Mouse (Mus musculus): ENCODE data around the gene Cldn13.
"Not testable (repeated sequence)": the region's sequence is repeated elsewhere in the genome, so short reads cannot be mapped to it uniquely, and the experiment has no call there.

The Cldn13 gene

DNA sequence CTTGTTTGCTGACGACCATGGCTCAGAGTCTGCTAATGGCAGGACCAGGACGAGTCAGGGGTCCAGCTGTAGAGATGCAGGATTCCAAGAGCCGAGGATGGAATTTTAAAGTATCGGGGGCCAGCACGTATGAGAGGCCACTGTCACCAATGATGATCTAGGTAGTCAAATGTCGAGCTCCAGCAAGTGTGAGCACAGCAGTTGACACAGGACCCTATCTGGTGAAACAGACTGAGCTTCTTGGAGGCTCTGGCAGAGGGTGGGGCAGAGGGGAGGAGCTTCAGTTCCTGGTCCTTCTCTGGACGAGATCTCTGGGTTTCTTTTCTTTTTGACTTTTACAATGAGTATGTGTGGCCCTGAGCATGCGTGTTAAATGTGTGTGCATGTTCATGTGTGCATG is at the start of gene Cldn13:
Gene Cldn13, minus strand, starts transcription at position 216 of the 400 bp plus-strand sequence.
- DNase-seq (ENCODE audit: low spot score in 2 of 2), result no peak

GRCm38 (mm10) chr5:134964655-134965054 is 49.3 kb upstream of the Cldn13 start:
- not testable (repeated sequence) for DNase-seq (ENCODE audit: low spot score in 2 of 2)

GRCm38 (mm10) chr5:134963546-134963945 is 48.2 kb upstream of the Cldn13 start:
- DNase-seq (ENCODE audit: low spot score in 2 of 2), result no peak

- no peak for DNase-seq (ENCODE audit: low spot score in 2 of 2)
These were observed 46.2 kb upstream of the Cldn13 start for GRCm38 (mm10) chr5:134961519-134961918.

DNA sequence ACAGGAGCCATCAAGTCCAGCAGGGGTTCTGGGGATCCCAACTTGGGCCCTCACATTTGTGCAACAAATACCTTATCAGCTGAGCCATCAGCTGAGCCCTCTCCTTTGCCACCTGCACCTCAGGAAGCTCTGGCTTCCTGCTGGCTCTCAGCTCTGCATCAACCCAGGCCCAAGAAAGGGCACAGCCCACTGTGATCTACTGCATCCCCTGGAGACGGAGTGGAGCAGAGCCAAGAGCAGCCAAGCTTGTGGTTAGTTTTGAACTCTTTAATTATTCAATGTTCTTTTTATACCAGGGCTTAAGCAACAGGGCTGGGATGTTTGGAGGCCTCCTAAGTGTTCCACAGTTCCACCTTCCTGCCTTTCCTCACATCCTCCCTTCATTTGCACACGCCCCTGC is 45.1 kb upstream of the Cldn13 start:
- DNase-seq (ENCODE audit: low spot score in 2 of 2), result no peak

DNA sequence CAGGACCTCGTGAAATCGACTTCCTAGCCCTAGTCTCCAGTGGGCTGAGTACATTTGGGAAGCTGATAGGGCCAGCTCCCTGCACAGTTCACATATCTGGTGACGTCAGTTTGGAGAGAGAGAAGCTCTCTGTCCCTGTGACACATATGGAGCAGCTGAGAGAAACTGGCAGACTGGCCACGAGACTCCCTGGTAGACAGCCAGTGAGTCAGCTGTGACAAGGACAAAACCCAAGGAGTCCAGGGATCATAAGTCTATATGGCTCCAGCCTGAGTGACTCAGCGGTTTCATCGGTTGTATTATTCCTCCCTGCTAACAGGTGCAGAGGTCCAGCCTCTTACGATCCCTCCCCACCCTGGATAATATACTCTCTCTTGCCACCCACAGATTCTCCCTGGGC is 43.8 kb upstream of the Cldn13 start:
- DNase-seq (ENCODE audit: low spot score in 2 of 2), result no peak

GRCm38 (mm10) chr5:134955491-134955890 is 40.2 kb upstream of the Cldn13 start:
- no peak for DNase-seq (ENCODE audit: low spot score in 2 of 2)

DNA sequence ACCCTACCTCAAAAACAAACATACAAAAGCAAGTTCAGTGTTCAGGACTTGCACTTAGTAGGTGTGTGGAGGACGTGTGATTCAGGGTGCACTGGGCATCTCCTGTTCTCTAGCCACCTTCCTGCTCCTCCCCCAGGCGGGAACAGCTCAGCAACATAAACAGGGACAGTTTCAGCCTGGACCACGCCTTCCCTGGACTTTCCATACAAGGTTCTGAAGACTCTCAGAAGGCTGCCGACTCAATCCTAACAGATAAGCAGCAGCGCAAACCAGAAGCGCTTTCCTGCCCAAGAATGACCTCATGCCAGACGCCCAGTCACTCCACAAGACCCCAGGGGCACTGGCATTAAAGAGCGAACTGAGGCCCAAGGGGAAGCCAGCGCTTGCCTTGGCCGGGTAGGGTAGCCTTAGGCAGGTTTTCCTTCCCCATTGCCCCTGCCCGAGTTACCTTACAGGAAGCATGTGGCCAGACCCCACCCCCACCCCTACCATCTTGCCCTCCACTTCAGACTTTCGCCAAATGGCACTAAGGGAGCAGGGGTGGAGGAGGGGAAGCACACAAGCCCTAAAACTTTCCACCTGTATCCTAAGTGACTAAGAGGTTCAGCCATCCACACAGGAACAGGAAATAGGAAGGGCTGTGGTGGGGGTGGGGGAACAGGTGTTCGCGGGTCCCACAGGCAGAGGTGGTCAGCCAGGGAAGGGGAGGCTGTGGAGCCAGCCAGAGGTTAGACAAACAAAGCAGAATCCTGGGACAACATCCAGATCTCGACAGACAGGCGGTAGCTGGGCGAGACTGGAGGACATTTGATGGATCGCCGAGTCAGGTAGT is 35.9 kb upstream of the Cldn13 start:
- DNase-seq (ENCODE audit: low spot score in 2 of 2), result no peak

DNA sequence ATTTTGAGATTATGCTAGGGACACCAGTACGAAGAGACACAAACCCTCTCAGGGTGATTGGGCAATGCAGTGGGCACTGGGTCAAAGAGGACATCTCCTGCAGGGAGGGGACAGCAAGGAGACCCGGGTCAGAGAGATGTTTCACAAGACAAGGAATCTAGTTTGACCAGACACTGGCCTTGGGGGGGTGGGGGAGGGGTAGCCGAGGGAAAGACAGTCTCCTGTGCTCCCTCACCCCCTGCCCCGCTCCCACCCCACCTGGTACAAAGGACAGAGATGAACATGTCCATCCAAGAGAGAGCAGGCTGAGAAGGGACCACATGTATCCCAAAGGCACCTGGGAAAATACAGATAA is 32.7 kb upstream of the Cldn13 start:
- DNase-seq (ENCODE audit: low spot score in 2 of 2), result no peak

DNA sequence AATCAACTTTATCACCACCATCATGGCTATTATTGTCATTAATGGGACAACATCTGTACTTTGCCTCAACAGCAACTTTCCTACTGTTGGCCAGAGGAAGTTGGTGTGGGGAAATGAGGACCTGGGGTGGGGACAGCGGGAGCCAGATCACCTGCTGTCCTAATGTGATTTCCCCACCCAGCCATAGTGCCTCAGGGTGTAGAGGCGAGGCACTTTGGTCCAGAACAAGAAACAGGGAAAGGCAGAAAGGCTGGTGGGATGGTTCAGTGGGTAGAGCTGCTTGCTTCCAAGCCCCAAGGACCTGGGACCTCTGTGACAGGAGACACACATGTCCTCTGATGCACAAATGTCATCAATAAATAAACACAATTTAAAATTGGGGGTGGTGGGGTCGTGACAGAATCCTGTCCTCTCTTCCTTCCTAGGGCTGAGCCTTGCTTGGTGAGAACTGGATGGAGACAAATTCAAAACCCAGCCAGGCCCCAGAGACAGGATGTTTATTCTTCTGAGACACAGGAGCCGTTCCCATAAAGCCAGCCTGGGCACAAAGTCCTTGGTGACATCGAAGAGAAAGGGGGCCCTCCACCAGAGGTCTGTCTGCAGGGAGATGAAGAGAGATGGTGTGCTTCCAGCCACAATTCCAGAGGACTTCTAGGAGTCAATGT is 32.2 kb upstream of the Cldn13 start:
- DNase-seq (ENCODE audit: low spot score in 2 of 2), result no peak

DNA sequence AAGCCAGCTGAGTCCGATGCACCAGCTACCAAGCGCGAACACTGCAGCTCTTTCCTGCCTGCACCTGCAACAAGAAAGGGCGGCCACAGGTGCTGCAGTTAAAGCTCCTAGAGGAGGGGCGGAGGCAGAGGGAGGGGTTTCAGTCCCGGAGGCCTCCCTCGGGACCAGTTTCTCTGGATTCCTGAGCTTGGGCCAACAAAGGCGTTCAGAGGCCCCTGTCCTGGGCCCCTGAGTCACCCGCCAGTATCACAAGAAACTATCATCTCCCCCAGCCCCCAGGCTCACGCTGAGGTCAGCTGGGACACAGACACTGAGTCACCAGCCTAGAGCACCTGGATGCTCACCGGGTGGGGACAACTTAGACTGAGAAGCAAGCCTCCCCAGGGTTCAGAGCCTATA is 31.5 kb upstream of the Cldn13 start, which contains the start of gene Cldn4:
Gene Cldn4, minus strand, starts transcription at position 78 of the 399 bp plus-strand sequence.
- DNase-seq (ENCODE audit: low spot score in 2 of 2), result no peak

DNA sequence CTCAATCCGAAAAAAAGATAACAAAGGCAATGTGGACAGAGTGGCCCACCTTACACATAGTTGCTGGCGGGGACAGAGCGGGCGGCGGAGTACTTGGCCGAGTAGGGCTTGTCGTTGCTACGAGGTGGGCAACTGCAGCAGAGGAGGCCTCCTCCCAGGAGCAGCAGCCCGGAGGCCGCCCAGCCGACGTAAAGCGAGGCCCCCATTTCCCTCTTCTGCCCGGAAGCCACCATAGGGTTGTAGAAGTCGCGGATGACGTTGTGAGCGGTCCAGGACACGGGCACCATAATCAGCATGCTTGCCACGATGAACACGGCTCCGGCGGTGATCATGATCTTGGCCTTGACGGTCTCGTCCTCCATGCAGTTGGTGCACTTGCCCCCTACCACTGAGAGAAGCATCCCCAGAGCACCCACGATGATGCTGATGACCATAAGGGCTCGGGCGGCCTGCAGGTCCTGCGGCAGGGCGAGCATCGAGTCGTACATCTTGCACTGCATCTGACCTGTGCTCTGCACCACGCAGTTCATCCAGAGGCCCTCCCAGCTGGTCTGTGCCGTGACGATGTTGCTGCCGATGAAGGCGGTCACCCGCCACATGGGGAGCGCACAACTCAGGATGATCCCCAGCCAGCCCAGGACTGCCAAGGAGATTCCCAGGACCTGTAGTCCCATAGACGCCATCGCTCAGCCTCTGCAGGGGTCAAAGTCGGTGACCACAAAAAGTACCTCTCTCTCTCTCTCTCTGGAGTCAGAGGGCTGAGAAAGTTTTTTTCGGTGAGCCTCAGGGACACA is 30.9 kb upstream of the Cldn13 start:
- DNase-seq (ENCODE audit: low spot score in 2 of 2), result no peak

- no peak for DNase-seq (ENCODE audit: low spot score in 2 of 2)
These were observed 30.1 kb upstream of the Cldn13 start for GRCm38 (mm10) chr5:134945266-134945959.

GRCm38 (mm10) chr5:134944179-134944578 is 28.9 kb upstream of the Cldn13 start:
- DNase-seq (ENCODE audit: low spot score in 2 of 2), result no peak

GRCm38 (mm10) chr5:134942740-134943139 is 27.4 kb upstream of the Cldn13 start:
- DNase-seq (ENCODE audit: low spot score in 2 of 2), result no peak

GRCm38 (mm10) chr5:134941472-134942209 is 26.3 kb upstream of the Cldn13 start:
- DNase-seq (ENCODE audit: low spot score in 2 of 2), result no peak

- DNase-seq (ENCODE audit: low spot score in 2 of 2), result not testable (repeated sequence)
These were observed 24.2 kb upstream of the Cldn13 start for GRCm38 (mm10) chr5:134939554-134939953.

GRCm38 (mm10) chr5:134939069-134939468 is 23.7 kb upstream of the Cldn13 start:
- no peak for DNase-seq (ENCODE audit: low spot score in 2 of 2)

GRCm38 (mm10) chr5:134936626-134937185 is 21.4 kb upstream of the Cldn13 start:
- no peak for DNase-seq (ENCODE audit: low spot score in 2 of 2)

- no peak for DNase-seq (ENCODE audit: low spot score in 2 of 2)
These were observed 20.7 kb upstream of the Cldn13 start for GRCm38 (mm10) chr5:134936051-134936450.

DNA sequence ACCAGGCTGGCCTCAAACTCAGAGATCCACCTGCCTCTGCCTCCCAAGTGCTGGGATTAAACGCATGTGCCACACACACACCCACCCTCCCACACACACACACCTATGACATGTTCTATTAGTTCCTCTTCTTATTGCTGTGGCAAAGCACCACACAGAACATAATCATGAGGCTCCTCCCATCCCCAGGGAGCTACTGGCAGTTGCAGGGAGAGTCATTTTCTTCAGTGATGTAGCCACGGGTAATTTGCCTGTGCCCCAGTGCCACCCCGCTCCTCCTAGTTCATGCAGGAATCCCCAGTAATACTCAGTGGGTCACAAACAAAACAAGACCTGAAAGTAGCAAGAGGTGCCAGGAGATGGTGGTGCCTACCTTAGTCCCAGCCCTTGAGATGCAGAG is 19.3 kb upstream of the Cldn13 start:
- DNase-seq (ENCODE audit: low spot score in 2 of 2), result no peak
